Mouse (Mus musculus): ENCODE data around the gene Jph2. TPM values are rescaled to one million over a fixed set of nuclear protein-coding genes. Genes with fewer than 3 reads are reported as not detected.

The Jph2 gene
- polyA plus RNA-seq, 1 experiment from 2014 or later = 0.72 TPM

DNA sequence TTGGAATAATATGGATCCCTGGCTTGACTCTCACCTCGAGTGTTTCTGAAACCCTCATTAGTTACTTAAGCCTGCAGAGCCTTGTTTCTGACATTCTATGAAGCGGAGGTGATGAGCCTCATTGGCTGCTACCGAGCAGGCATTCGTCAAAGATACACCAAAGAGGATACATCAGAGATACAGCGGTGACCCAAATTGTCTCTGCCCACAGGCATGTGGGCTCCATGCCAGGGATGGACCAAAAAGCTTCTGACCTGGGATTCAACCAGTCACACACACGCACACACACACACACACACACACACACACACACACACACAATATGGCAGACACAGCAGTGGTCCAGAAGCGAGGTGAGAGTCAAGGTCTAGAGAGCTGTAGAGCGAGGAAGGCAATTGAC lies 16.5 kb downstream of the Jph2 start:
- 85% methylated on average over 8 of the region's 8 CpGs for WGBS
- H3K27ac ChIP-seq = no peak overlapping the region
- H3K4me3 ChIP-seq = no peak overlapping the region
- no peaks in the 10 kb centered on the region; the same call in 1 of the 2 replicates for H3K9me3 ChIP-seq
- no peak for ATAC-seq (ENCODE audit: insufficient number of reproducible peaks, insufficient read depth, low FRiP score, low TSS enrichment, low read depth)
- no peaks in the 10 kb centered on the region for H3K36me3 ChIP-seq
- H3K27me3 ChIP-seq = peaks cover 17% of the 10 kb centered on the region
- H3K4me2 ChIP-seq = no peak overlapping the region
- H3K4me1 ChIP-seq = no peaks in the 10 kb centered on the region
- no peak overlapping the region for H3K9ac ChIP-seq

DNA sequence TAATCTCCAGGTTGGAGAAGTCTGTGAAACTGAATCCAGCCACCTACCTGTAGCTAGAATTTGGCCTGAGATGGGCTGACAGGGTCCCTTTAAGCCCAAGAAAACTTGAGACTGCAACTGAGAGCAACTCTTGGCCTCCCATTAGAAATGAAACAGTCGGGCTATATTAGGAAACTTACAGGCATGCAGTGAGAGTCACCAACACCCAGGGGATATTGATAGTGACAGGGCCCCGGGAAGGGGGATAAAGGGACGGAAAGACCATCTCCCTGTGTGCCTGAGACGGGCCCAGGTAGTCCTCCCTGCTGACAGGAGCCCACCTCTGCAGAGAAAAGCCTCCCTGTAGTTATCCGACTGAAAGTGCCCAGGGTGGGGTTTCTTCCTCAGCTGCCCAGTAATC lies 18.4 kb downstream of the Jph2 start:
- no peak for ATAC-seq (ENCODE audit: insufficient number of reproducible peaks, insufficient read depth, low FRiP score, low TSS enrichment, low read depth)
- no peaks in the 10 kb centered on the region for H3K36me3 ChIP-seq
- no peak overlapping the region for H3K9ac ChIP-seq
- H3K4me1 ChIP-seq = 0 out of 2 replicates have a peak, but pooled peaks cover 5% of the 10 kb centered on the region
- peaks cover 36% of the 10 kb centered on the region for H3K27me3 ChIP-seq
- H3K9me3 ChIP-seq = no peaks in the 10 kb centered on the region; the same call in 1 of the 2 replicates
- no peak overlapping the region for H3K4me3 ChIP-seq
- 76% methylated on average over 5 of the region's 5 CpGs for WGBS
- no peak overlapping the region for H3K4me2 ChIP-seq
- H3K27ac ChIP-seq = no peak overlapping the region

DNA sequence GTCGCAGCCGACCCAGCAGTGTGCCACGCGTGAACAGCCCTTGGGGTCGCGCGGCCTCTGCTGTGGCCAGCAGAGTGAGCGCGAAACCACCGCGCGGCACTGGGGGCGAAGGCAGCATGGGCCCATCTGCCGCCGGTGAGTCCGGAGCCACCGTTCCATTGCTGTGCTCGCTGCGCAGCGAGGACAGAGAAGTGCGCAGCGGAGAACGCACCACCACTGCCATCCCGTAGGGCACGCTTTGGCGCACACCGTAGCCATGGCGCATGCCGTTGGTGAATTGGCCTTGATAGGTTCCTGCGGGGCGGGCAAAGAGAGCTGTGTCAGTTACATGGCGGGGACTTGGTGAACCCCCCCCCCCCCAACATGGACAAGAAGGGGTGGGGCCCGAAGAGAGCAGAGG lies 21.7 kb downstream of the Jph2 start:
- Histone ChIP-seq H3K9me3 (no peaks in the 10 kb centered on the region; the same call in 1 of the 2 replicates), H3K4me1 (0 out of 2 replicates have a peak, but pooled peaks cover 5% of the 10 kb centered on the region), H3K27me3 (peaks cover 40% of the 10 kb centered on the region), H3K27ac (no peak overlapping the region), H3K9ac (no peak overlapping the region), H3K4me3 (peak overlapping the region; percentile 4), H3K36me3 (no peaks in the 10 kb centered on the region), H3K4me2 (peak overlapping the region; percentile 27)
- ATAC-seq (ENCODE audit: insufficient number of reproducible peaks, insufficient read depth, low FRiP score, low TSS enrichment, low read depth) = no peak
- 42% methylated on average over 33 of the region's 33 CpGs for WGBS

DNA sequence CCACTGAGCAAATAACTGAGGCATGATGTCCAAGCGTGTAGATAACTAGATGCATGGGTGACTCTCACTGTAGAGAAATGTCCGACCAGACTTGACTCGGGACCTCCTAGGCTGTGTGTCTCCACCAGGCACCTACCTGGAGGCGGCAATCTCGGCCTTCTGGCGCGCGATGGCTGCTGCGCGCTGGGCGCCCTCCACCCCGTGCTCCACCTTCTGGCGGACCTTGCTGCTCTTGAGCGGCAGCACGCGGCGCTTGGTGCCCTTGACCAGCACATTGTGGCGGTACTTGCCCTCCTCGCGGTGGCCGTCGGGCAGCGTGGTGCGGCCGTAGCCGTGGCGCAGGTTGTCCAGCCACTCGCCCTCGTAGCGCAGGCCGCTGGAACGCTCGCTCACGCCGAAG lies 22.3 kb downstream of the Jph2 start:
- WGBS = 49% methylated on average over 35 of the region's 35 CpGs
- Histone ChIP-seq H3K9me3 (no peaks in the 10 kb centered on the region; the same call in 1 of the 2 replicates), H3K9ac (no peak overlapping the region), H3K27me3 (peaks cover 40% of the 10 kb centered on the region), H3K27ac (no peak overlapping the region), H3K4me3 (peak overlapping the region; percentile 4), H3K4me2 (peak overlapping the region; percentile 27), H3K4me1 (0 out of 2 replicates have a peak, but pooled peaks cover 5% of the 10 kb centered on the region), H3K36me3 (no peaks in the 10 kb centered on the region)
- ATAC-seq (ENCODE audit: insufficient number of reproducible peaks, insufficient read depth, low FRiP score, low TSS enrichment, low read depth) = no peak

DNA sequence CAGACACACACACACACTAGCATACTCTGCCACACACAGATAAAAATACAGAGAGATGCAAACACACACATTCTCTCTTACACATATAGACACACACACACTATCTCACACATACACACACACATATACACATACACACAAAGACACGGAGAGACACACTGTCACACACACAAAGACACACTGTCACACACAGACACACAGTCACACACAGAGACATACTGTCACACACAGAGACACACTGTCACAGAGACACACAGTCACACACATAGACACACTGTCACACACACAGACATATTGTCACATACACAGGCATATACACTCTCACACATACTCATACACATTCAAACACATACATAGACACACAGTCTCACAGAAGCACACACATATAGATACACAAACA lies 25.2 kb downstream of the Jph2 start:
- no peak overlapping the region for H3K4me3 ChIP-seq
- no peak overlapping the region for H3K4me2 ChIP-seq
- 93% methylated on average over 1 of the region's 1 CpGs for WGBS
- no peak for ATAC-seq (ENCODE audit: insufficient number of reproducible peaks, insufficient read depth, low FRiP score, low TSS enrichment, low read depth)
- no peak overlapping the region for H3K9ac ChIP-seq
- no peaks in the 10 kb centered on the region for H3K9me3 ChIP-seq
- H3K4me1 ChIP-seq = peaks cover 9% of the 10 kb centered on the region
- no peak overlapping the region for H3K27ac ChIP-seq
- H3K36me3 ChIP-seq = no peaks in the 10 kb centered on the region
- H3K27me3 ChIP-seq = peaks cover 37% of the 10 kb centered on the region

DNA sequence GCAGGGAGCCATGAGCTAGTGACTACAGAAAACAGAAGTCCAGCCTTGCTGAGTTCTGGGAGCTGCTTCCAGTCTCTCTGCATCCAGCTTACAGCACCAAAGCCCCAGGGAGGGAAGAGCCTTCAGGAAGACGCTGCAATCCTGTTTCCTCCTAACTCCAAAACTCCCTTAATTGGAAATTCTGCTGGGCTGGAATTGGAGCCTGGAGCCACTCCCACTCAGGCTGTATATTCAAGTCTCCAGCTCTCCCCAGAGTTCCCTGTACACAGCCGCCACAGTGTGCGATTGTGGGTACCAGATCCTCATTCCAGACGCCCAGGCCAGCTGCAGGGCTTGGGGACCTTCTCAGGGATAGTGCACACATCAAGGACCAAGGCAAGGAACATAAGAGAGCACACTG lies 27.6 kb downstream of the Jph2 start:
- no peak overlapping the region for H3K27ac ChIP-seq
- H3K4me2 ChIP-seq = no peak overlapping the region
- H3K36me3 ChIP-seq = no peaks in the 10 kb centered on the region
- no peak for ATAC-seq (ENCODE audit: insufficient number of reproducible peaks, insufficient read depth, low FRiP score, low TSS enrichment, low read depth)
- WGBS = 33% methylated on average over 4 of the region's 4 CpGs
- peaks cover 4% of the 10 kb centered on the region for H3K4me1 ChIP-seq
- peaks cover 12% of the 10 kb centered on the region for H3K27me3 ChIP-seq
- no peaks in the 10 kb centered on the region for H3K9me3 ChIP-seq
- no peak overlapping the region for H3K9ac ChIP-seq
- H3K4me3 ChIP-seq = no peak overlapping the region

DNA sequence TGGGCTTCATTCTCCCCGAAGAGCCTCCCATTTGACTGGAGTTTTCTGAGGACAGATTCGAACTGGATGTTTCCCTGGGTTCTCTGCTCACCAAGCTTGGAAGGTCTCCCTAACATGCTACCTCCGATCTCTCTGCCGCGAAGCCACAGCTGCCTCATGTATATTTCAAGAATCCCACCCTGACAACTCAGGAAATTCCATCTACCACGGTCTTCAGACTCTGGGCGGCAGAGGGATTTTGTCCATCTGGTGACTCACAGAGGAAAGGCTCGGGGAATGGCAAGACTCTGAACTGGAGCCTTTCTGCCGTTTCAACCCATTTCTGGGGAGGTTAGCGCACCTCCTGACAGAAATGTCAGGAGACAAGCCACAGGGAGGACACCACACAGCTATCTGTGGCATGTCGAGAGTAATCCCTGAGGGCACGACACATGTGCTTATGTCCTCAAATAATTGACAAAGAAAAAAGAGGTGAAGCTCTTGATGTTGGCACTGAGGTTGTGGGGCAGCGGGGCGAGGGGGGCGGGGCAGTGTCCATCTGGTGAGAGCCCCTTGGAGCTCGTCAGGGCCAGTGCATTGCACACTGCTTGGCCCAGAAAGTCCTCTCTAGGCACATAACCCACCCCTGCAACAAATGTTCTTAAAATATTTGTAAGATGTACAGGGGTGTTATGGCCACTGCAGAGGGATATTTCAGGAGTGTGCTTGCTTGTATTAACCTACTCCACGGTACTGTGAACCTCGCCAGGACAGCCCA lies 32.8 kb downstream of the Jph2 start:
- 69% methylated on average over 18 of the region's 18 CpGs for WGBS
- Histone ChIP-seq H3K4me2 (no peak overlapping the region), H3K9ac (no peak overlapping the region), H3K27me3 (no peaks in the 10 kb centered on the region), H3K36me3 (no peaks in the 10 kb centered on the region), H3K4me1 (no peaks in the 10 kb centered on the region), H3K27ac (no peak overlapping the region; the same call in 1 of the 2 replicates), H3K9me3 (no peaks in the 10 kb centered on the region), H3K4me3 (no peak overlapping the region)
- ATAC-seq (ENCODE audit: insufficient number of reproducible peaks, insufficient read depth, low FRiP score, low TSS enrichment, low read depth) = no peak

DNA sequence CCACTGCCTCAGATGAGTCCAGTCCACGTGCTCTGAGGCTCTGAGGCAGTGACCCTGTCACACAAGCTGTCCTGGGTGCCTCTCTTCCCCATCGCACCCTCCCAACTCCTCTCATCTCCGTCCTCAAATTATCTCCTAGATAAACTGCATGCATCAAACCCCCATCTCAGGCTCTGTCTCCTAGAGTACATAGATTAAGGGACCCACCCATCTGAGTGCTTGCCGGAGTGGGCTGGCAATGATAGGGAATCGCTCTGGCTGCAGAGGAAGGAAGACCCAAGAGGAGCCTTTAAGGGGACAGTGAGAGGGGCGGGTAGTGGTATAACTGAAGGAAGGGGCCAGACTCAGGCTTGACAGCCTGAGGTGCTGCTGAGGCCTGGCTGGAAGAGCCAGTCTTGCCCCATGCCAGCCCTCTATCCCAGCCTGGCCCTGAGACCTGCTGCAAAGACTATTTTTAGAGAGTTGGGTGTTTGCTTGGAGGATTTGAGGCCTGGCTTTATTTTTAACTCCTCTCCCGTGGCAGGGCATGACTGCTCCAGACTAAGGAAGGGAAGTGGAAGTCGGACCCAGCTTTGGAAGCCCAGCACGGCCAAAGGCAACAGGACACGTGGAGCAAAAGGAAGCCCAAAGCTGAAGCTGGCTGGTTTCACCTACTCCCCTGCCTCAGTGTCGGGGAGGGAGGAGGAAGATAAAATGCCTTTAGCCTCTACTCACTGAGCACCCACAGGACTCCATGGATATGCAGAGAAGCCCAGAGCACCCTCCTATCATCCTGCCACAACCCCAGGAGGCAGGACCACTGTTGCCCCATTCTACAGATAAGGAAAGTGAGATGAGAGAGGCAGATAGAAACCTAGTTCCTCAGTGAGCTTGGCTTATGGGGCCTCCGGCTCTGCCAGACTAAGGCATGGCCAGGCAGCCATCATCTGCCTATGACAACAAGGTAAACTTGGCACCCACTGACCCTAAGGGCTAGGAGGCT lies 34.6 kb downstream of the Jph2 start:
- no peaks in the 10 kb centered on the region for H3K4me1 ChIP-seq
- H3K4me2 ChIP-seq = no peak overlapping the region
- no peak overlapping the region for H3K9ac ChIP-seq
- H3K27ac ChIP-seq = no peak overlapping the region
- no peaks in the 10 kb centered on the region for H3K9me3 ChIP-seq
- H3K27me3 ChIP-seq = no peaks in the 10 kb centered on the region
- 75% methylated on average over 12 of the region's 12 CpGs for WGBS
- H3K4me3 ChIP-seq = no peak overlapping the region
- H3K36me3 ChIP-seq = no peaks in the 10 kb centered on the region
- ATAC-seq (ENCODE audit: insufficient number of reproducible peaks, insufficient read depth, low FRiP score, low TSS enrichment, low read depth) = no peak

DNA sequence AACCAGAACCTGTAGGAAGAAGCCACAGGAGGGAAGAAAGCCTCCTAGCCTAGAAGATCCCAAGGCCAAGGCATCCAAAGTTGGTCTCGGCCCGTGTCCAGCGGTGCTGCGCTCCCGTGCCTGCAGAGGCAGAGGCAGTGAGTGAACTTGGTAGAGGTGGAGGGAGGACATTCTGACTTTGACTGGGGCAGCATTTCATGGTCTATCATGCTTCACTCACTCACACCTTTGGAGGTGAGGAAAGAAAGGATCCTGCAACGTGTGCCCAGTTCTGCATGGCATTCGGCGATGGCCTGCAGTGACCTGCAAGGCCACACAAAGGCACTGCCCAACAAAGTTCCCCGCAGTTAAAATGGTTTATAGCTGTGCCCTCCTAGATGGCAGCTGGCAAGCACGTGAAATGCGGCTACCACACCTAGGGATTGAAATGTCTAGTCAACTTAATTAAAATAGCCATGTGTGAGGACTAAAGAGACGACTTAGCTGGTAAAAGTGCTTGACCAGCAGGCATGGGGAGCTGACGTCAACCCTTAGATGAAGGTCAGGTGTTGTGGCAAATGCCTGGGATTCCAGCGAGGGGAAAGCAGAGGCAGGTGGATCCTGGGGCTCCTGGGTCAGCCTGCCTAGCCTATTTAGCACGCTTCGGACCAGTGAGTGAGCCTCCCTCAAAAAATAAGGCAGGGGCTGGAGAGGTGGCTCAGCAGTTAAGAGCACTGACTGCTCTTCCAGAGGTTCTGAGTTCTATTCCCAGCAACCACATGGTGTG lies 36.8 kb downstream of the Jph2 start:
- Histone ChIP-seq H3K4me1 (no peaks in the 10 kb centered on the region), H3K27me3 (no peaks in the 10 kb centered on the region), H3K9me3 (no peaks in the 10 kb centered on the region), H3K36me3 (no peaks in the 10 kb centered on the region), H3K9ac (no peak overlapping the region), H3K4me2 (no peak overlapping the region), H3K27ac (no peak overlapping the region), H3K4me3 (no peak overlapping the region)
- no peak for ATAC-seq (ENCODE audit: insufficient number of reproducible peaks, insufficient read depth, low FRiP score, low TSS enrichment, low read depth)
- 81% methylated on average over 16 of the region's 16 CpGs for WGBS

DNA sequence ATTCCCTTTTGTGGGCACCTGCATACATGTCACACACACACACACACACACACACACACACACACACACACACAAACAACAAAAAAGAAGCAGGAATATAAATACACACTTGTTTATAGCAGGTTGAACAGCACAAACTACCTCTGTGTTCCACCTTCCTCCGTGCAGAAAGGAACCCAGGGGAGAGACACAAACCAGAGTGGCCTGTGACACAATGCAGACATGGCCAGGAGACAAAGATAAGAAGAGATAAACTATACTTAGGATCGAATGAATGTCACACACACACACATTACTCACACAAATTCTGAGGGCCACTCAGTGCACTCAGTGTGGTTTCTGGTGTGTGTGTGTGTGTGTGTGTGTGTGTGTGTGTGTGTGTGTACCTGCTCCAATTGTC lies 38.5 kb downstream of the Jph2 start:
- Histone ChIP-seq H3K4me2 (no peak overlapping the region), H3K9me3 (no peaks in the 10 kb centered on the region), H3K36me3 (no peaks in the 10 kb centered on the region), H3K4me3 (no peak overlapping the region), H3K9ac (no peak overlapping the region), H3K4me1 (no peaks in the 10 kb centered on the region), H3K27me3 (no peaks in the 10 kb centered on the region), H3K27ac (no peak overlapping the region)
- no peak for ATAC-seq (ENCODE audit: insufficient number of reproducible peaks, insufficient read depth, low FRiP score, low TSS enrichment, low read depth)
- WGBS = 73% methylated on average over 2 of the region's 2 CpGs

DNA sequence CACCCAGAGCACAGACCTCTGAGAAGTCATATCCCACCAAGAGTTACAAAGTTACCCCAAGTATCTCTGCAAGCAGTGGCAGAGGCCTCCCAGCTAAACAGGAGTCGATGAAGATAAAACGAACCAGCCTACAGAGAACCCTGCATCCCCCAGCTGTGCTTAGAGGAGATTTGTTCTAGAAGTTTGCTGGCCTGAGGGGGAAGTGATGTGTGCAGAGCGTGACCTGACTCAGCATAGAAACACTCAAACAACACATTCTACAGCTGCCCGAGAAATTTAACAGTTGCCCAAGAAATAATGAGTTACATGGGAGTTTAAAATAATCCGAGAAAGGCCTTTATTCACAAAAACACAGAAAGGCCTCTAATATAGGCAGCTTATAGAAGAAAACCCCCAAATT lies 39.1 kb downstream of the Jph2 start:
- no peak for ATAC-seq (ENCODE audit: insufficient number of reproducible peaks, insufficient read depth, low FRiP score, low TSS enrichment, low read depth)
- H3K27ac ChIP-seq = no peak overlapping the region
- WGBS = 69% methylated on average over 5 of the region's 5 CpGs

More for the DNA sequence above, 39.1 kb downstream of the Jph2 start:
- Histone ChIP-seq H3K4me3 (no peak overlapping the region), H3K4me2 (no peak overlapping the region), H3K27me3 (no peaks in the 10 kb centered on the region), H3K9ac (no peak overlapping the region), H3K4me1 (peaks cover 5% of the 10 kb centered on the region), H3K36me3 (no peaks in the 10 kb centered on the region), H3K9me3 (no peaks in the 10 kb centered on the region)
